Mouse (Mus musculus): ENCODE measurements around the gene Stard10.

Gene Stard10

DNA sequence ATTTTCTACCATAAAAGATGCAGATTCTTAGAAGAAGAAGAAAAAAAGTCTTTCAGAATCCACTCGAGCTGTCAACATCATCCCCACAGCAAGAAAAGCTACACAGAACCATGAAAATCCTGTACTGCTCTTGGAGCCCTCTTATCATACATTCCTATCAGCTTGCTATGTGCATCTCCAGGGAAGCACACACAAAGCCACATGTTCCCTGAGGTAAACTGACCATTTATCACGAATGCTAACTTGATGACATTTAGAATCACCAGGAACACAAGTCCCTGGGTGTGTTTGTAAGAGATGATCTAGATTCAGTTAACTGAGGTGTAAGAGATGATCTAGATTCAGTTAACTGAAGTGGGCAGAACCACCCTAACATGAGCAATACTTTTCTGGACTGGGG lies 10.0 kb upstream of the Stard10 start:
- no peak for DNase-seq

DNA sequence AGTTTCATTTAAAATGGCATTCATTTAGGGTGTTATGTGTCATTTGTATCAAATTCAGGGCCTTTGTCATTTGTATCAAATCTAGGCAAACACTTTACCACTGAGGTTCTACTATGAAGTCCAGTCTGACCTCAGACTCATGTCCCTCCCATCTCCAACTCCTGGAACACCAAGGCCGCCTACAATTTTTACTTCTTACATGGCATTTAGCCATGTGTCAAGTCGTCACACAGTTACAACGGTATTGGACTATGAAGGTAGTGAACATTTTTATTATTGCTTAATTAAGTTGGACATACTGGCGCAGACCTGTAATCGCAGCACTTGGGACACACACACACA lies 6.9 kb upstream of the Stard10 start:
- DNase-seq = no peak

DNA sequence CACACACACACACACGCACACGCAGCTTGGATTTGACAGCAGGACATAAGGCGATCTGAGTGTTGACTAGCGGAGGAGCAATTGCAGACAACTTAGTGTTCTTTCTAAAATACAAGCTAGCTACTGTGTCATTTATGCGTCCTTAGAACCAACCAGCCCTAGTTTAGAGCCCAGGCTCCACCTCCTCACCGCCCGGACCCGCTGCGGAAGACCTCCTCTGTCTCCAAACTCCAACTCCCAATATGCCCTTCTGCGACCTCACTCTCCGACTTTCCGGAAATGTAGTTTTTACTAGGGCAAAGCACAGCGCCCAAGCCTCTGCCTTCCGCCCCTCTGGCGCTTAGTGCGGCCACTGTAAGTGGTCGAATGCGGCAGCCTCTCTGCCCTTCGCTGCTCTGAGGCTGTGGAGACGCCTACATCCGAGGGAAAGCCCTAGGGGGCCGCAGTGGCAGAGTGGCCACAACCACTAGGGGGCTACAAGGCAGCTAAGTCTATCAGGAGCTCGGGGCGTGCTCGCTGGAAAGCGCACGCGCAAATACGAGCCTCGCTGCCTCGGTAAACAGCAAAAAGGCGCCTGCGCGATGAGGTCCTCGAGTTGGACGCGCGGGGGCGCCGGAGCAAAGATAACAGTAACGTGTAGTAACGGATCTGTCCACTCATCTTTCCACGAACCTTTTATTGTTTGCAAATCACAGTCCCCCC lies 6.4 kb upstream of the Stard10 start:
- DNase-seq = peak; percentile 98 to 99

DNA sequence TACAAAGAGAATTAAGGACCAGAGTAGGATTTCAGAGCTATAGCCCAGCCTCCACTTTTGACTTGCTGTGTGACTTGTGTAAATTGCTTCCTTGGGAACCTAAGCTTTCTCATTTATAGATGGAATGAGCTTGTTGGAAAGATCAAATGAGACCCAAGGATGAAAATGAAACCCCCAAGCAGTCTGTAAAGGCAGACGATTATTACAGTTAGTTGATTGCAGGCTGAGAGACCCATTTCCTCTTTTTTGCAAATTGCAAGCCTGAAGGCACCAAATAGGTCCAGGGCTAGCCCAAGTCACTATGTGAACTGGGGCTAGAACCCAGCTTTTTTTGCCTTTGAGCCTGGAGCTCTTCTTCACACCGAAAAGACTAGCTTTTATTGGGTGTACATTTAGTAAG lies 5.8 kb upstream of the Stard10 start:
- DNase-seq = no peak

DNA sequence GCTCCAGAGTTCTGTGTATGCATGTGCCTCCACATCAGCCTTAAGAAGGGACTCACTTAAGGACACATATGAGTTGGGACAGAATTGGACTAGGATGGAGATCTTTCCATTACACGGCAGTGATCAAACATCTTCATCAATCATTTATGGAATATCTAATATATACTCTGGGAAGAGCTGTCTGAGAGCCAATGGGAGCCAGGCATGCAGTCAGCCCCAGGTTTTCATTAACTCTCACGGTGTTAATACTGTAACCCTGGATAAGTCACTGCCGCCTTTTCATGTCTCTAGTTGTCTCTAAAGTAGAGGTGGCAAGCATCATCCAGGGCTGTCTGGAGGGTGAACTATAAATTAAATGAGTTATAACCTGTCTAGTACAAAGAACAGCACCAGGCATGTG lies 3.9 kb upstream of the Stard10 start:
- DNase-seq = peak in 1 of 2 experiments; percentile 60

DNA sequence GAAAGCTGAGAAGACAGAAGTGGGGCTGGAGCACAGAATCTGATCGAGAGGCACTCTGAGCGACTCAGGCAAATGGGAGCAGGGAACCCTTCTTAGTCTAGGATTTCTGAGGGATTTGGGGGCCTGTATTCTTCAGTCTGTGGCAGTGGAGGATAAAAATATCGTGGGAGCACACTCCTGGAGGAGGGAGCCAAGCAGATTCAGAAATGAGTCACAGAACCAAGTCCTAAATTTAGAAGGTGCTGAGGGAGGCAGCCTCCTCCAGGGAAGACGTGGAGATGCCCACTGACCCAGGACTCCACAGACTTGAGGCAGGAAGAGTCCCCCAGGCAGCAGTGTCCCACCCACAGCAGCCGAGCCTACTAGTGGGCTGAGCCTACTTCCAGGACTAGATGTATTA lies 2.5 kb upstream of the Stard10 start:
- no peak for DNase-seq

DNA sequence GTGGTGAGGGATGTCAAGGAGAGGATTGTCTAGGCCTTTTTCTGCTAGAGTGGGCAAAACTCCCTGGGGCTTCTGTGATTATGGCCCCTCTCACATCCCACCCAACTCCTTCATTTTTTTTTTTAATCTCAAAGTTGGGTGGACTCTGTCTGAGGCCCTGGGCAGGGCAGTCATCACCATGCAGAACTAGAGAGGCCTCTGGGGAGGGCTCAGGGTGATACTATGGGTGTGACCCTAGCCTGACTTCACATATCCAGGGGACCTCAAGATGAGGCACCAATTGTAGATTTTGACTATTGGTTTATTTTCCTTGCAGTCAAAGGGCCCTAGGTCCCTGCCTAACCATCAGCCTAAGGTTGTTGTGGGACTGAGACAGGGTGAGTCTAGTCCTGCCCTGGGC lies 1.2 kb upstream of the Stard10 start:
- no peak for DNase-seq

DNA sequence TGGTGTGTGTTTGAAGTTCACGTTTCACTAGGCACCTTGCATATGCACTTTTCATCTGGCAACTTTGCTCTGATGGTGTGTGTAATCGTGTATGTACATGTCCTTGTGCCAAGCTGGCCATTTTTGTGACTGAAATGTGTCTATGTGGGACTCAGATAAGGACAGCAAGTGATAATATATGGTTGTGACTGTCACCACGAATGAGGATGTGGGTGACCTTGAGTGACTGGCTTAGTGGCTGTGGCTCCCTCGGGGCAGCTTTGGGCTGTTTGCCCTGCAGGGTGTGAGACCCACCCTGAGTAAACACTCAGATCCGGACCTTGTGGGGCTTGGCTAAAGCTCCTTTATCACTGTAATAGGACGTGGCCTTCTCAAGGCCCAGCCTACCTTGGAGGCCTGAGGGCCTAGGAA lies 290 bp upstream of the Stard10 start:
- DNase-seq = no peak

DNA sequence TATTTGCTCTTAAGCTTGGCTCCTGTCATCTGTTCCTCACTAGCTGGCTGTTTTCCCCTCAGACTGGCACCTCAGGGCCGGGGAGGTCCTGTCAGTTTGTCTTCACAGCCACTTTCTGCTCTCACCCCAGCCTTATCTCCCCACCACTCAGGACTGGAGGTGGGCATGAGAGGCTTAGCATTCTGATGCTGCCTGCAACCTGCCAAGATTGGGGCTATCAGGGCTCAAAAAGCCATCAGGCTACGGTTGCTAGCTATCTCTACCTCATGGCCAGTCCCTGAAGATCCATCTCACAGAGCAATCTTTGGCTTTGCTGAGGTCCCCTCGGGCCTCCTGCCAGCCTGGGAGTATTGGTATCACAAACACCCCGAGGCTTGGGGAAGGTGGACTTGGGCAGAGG lies 2.0 kb downstream of the Stard10 start:
- DNase-seq = no peak

DNA sequence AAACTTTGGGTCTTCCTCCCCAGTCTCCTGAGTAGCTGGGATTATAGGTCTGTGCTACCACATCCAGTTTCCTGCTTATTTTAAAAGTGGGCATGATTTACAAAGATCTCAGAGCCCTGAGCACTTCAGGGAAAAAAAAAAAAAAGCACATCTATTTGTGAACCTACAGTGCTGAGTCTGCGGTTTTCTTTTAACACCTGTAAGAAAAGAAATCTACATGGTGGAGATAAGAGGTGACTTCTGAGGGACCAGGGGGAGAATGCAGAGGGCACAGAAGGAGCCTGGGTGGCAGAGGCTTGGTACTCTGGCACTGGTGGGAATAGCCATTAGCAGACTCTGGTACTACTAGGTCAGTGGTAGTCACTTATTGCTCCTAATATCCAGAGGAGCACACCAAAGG lies 2.9 kb downstream of the Stard10 start:
- DNase-seq = no peak

DNA sequence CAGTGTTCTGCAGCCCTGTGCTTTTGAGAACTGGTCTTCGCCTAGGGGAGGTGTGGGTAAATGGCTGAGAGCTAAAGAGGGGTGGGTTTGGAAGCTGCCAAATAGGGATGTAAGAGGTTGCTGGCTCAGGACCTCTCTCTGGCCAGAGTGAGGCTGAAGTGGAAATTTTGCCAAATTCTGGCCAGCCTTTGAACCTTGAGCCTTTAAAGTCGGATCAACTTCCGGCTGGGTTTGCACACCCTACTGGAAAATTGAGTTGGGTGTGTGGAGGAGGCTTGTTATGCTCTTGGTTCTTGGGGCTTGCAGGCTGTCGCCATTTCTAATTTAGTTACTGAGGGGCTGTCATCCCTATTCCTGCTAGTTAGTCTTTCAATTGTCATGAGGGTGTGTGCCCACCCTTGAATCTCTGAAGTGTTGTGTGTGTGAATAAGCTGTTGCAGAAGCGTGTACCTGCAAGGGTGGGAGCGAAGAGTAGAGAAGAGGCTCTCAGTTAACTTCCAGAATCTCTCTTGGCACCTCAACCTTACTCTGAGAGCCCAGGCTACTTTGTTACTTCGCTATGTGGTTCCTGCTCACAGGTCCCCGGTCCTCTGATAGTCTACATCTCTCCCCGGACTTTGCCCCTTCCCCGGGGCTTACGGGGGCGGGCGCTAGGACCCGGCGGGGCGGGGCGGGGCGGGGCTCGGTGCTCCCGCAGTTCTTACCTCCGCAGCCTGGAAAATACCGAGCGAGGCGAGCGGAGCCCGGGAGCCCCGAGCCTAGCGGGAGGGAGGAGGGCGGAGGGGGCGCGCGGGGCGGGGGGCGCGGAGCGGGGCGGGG lies 3.7 kb downstream of the Stard10 start:
- peak; percentile 81 to 83 for DNase-seq

DNA sequence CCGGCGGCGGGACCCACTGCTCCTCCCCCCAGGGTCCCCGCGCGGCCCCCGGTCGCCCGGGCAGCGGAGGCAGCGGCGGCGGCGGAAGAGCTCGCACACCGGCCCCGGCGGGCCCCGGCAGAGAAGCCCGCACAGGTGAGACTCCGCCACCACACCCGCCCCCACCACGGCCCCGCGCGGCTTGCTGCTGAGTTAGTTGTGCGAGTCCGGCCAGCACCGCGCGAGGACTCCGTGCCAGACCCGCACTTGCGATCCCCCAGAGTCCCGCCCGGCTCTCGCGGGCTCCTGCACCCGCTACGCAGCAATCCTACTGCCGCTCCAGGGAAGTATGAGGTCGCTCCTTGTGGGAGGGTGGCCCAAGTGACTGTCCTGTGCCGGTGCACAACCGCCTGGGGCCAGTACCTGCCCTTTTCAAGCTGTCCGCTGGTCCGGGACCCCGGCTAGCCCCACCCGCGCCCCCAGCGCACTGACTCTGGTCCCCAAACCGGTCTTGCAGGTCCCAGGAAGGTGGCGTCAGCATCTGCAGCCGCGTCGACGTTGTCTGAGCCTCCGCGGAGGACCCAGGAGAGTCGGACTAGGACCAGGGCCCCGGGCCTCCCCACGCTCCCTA lies 4.4 kb downstream of the Stard10 start:
- peak; percentile 61 to 62 for DNase-seq

DNA sequence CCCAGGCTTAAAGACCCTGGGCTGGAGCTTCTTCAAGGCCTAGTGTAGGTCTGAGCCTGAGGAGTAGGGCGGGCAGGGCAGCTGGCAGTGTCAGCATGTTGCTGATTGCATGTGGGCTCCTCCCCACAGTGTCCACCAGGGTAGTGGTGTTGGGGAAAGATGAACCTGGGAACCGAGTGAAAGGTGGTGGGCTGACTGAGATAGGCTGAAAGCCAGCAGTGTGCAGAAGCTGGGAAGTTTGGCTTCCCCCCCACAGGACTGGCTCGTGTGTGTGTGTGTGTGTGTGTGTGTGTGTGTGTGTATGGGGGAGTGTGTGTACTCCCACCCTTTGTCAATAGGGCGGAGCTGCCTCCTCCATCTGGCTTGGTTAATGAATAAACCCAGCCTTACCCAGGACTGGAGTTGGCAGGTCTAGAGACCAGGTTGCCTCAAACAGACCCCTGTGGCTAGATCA lies 6.3 kb downstream of the Stard10 start:
- peak; percentile 65 to 73 for DNase-seq

DNA sequence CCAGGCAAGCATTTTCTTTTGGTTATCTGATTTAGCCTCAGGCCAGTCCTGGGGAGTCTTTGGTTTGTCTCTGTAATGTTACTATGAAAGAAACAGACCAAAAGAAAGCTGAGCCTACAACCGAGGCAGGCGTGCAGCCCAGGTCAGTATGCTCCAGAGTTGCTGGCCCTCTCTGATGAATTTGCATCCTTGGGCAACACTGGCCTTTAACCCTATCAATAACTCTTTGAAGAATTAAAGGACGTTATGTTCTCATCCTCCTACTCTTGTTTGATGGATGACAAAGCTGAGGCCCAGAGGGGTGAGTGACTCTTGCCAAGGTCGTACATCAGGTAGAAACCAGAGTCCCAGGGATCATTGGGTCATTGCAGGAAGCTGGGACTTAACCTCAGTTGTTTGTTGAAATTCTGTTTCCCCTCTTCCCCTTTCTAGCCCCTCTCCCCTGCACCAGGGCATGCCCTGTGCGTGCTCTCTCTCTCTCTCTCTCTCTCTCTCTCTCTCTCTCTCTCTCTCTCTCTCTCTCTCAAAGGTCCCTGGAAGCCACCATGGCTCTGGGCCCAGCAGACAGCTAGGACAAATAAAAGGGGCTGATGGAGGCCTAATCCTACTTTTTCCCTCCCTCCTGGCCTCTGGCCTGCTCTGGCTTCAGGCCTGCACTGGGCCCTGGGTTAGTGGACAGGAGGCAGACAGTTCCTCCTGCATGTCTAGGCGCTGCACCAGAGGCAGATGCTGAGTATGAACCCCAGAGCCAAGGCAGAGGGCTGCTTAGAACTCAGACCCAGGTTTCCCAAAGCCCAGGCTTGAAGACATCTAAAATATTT lies 7.5 kb downstream of the Stard10 start:
- no peak for DNase-seq

DNA sequence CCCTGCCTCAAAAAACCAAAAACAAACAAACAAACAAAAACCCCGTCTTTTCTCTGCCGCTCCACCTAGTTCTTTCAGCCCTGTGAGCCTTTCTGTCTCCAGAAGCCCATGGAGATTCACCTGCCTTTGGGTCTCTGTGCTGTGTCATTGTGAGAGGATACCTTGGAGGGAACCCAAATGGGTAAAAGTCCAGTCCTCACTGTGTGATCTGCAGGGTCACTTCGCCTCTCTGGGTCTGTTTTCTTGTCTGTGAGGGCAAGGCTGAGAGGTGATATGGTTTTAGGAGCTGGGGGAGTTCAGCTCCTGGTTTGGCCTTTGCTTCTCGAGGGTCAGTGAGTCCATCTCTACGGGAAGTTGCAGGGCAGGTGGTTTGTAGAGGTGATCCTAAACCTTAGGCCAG lies 9.1 kb downstream of the Stard10 start:
- DNase-seq = peak; percentile 67 to 79

DNA sequence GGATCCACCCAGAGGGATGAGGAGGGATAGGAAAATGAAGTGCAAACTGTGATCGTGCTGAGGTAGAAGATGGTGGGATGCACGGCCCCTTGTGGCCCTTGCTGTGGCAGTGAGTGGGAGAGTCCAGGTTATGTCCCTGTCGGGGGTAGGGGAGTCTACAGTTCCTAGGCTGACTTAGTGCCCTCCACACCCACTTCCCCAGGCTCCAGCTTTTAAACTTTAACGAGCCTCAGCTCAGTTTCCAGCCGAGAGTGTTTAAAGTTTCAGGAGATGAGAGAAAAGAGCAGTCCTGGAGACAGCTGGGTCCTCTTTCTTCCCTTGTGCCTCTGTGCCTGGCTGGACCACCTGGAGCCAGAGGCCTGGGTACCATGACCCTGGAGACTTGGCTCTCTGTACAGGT lies 10.4 kb downstream of the Stard10 start:
- no peak for DNase-seq

DNA sequence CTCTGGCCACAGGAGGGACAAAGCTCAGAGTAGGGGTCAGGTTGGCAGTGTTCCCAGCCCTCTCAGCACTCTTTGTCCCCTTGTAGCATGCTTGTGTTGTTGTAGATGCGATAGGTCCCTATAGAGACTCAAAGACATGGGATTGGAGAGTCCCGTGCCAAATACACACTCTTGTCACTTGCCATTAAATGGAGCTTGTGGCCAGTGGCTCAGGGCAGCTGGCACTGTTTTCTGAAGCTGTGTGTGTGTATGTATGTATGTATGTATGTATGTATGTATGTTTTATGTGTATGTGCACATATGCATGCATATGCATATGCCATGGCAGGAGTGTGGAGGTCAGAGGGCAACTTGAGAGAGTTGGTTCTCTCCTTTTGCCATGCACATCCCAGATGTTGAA lies 10.9 kb downstream of the Stard10 start:
- DNase-seq = no peak

DNA sequence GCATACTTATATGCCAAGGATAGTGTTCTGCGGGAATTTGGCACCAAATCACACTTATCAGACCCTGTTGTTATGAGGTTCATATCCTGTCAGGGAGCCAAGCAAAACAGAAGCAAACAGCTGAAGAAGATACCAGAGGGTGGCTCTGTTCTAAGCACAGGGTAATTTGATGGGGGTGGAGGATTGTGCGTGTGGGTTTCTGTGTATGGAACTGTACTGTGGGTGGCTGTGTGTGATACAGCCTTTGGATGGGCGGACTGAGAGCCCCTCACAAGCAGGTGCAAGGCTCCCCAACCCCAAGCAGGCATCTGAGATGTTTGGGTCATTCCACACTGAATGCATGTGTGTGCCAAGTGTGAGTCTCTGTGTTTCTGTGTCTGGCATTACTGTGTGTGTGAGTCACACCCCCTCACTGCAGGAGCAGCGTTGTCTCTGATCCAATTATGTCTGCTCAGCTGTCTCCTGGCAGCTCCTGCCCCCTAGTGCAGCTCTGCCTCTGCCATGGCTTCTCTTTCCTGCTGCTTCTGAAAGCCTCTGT lies 11.8 kb downstream of the Stard10 start:
- DNase-seq = no peak

DNA sequence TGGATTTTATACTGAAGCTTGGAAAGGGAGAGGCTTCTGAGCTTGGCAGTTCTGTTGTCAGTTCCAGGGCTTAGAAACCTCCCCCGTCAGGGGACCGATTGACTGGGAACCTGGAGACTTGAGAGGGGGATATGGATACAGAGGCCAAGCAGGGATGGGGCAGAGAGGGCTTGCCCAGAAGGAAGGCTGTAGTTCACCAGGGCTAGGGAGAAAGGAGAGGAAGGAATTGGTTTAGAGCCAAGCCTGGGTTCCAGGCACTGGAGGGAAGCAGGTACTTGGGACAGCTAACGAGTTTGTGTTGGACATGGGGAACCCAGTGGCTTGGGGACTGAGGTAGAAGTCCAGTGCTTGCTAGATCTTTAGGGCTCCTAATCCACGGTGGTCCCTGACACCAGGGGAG lies 12.7 kb downstream of the Stard10 start:
- DNase-seq = no peak

DNA sequence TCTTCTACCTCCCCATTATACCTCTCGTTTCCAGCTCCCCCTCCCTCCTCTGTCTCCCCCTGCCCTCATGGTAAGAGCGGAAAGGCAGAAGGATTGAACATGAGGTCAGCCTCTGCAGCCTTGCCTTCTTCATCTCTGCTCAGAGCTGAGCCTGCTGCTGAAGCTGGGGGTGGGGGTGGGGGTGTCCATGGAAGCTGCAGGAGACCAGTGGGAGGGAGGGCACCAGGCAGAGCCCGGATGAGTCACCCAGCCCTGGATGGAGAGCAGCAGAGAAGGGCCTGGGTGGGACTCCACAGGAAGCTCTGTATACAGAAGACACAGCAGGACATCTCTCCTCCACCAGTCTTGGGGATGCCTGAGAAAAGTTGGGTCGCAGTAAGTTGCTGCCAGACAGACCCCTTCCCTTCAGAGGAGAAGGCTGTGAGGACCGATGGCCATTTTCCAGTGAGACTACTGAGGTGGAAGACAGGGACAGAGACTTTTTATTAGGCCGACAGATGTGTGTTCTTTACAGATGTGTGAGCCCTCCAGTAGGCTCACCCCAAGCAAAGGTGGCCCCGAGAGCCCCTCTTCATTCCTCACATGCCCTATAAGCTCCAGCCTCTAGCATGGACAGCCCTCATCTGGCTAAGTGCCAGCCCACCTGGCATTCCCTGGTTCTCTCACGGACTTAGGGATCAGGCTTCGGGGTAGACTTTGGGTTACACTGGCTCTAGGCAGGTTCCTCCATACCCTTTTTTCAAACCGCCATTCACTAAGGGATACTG lies 13.4 kb downstream of the Stard10 start:
- no peak for DNase-seq

DNA sequence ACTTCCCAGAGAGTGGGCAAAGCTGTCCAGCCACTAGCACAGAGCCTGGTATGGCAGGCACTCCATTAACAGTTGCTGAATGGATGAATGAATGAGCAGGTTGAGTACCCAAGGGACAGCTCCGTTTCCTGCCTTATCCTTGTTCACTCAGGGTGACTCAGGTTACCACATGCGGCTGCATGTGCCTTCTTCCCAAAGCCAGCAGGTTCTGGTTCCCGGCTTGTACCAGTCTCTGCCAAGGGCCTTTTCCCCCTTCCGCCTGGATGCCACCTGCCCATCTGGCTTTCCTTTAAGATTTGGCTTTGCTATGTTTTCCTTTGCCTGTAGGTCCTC lies 13.9 kb downstream of the Stard10 start:
- DNase-seq = no peak

Measured in kidney, adult 8-10 months (tissue).